Mouse (Mus musculus): Measurements from ENCODE around the gene Figla. TPM values are rescaled to one million over a fixed set of nuclear protein-coding genes. Genes with fewer than 3 reads are reported as not detected.
"Not testable (repeated sequence)": the region's sequence is repeated elsewhere in the genome, so short reads cannot be mapped to it uniquely, and the experiment has no call there.

Figla gene
- total RNA-seq (2021): not detected
- long read RNA-seq, experiment 1: 0 reads
- long read RNA-seq, experiment 2: 0 reads

GRCm38 (mm10) chr6:86015871-86016270 is at the start of gene Figla:
Gene Figla, plus strand, starts transcription at chr6:86016171.
- DNase-seq: no peak

GRCm38 (mm10) chr6:85966686-85967085 is 49.3 kb upstream of the Figla start:
- DNase-seq: no peak

GRCm38 (mm10) chr6:85969889-85970288 is 46.1 kb upstream of the Figla start:
- DNase-seq: no peak

GRCm38 (mm10) chr6:85972699-85973098 is 43.3 kb upstream of the Figla start:
- no peak for DNase-seq

GRCm38 (mm10) chr6:85973336-85973735 is 42.6 kb upstream of the Figla start:
- no peak for DNase-seq

GRCm38 (mm10) chr6:85974941-85975617 is 40.9 kb upstream of the Figla start:
- DNase-seq: no peak

GRCm38 (mm10) chr6:85975761-85976160 is 40.2 kb upstream of the Figla start:
- DNase-seq: no peak

- DNase-seq: no peak
Measured at GRCm38 (mm10) chr6:85976242-85976641, 39.7 kb upstream of the Figla start.

- DNase-seq: not testable (repeated sequence)
Measured at GRCm38 (mm10) chr6:85978736-85979135, 37.2 kb upstream of the Figla start.

GRCm38 (mm10) chr6:85984351-85984750 is 31.6 kb upstream of the Figla start:
- DNase-seq: no peak

- DNase-seq: not testable (repeated sequence)
Measured at GRCm38 (mm10) chr6:85989570-85989969, 26.4 kb upstream of the Figla start.

- DNase-seq: not testable (repeated sequence)
Measured at GRCm38 (mm10) chr6:85990774-85991173, 25.2 kb upstream of the Figla start.

GRCm38 (mm10) chr6:86003405-86003925 is 12.5 kb upstream of the Figla start:
- no peak for DNase-seq

- peak; percentile 47 for DNase-seq
Measured at GRCm38 (mm10) chr6:86004271-86005148, 11.5 kb upstream of the Figla start.

- peak; percentile 10 for DNase-seq
Measured at GRCm38 (mm10) chr6:86009980-86010379, 6.0 kb upstream of the Figla start.

- DNase-seq: not testable (repeated sequence)
Measured at GRCm38 (mm10) chr6:86014812-86015211, 1.2 kb upstream of the Figla start.

- DNase-seq: no peak
Measured at GRCm38 (mm10) chr6:86016793-86017350, 901 bp downstream of the Figla start.

GRCm38 (mm10) chr6:86019415-86020237 is 3.7 kb downstream of the Figla start:
- no peak for DNase-seq

- DNase-seq: no peak
Measured at GRCm38 (mm10) chr6:86020948-86021347, 5.0 kb downstream of the Figla start.

- DNase-seq: no peak
Measured at GRCm38 (mm10) chr6:86026632-86027292, 10.8 kb downstream of the Figla start.

- no peak for DNase-seq
Measured at GRCm38 (mm10) chr6:86028150-86028549, 12.2 kb downstream of the Figla start.
